Mouse (Mus musculus) MEL-GATA-1-ER (cell line): ENCODE results near the gene Aspg.

Experiments
- DNase-seq: peaks from one replicate; pipeline ENCODE4 v3.0.0-alpha.2; 2012; ENCODE audit warnings: low read depth; ENCODE audit errors: extremely low read depth

Aspg gene

DNA sequence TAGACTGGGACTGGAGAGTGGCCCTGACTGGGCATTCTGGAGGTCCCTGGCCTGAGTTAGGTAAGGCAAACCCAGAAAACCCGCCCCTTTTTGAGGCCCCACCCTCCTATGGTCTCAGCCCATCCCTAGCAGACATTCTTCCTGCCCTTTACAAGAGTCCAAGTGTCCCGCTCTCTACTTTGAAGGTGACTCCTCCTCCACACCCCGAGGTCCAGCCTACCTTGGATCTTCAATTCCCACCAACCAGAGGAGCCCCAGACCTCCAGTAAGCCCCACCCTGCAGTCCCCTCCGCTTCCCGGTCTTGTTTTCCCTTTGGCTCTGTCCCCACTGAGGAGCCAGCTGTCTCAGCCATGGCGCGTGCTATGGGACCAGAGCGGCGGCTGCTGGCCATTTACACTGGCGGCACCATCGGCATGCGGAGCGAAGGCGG is at the start of gene Aspg:
Aspg (plus strand) TSS at position 139 of the 431 bp plus-strand sequence.
- DNase-seq, result no peak

DNA sequence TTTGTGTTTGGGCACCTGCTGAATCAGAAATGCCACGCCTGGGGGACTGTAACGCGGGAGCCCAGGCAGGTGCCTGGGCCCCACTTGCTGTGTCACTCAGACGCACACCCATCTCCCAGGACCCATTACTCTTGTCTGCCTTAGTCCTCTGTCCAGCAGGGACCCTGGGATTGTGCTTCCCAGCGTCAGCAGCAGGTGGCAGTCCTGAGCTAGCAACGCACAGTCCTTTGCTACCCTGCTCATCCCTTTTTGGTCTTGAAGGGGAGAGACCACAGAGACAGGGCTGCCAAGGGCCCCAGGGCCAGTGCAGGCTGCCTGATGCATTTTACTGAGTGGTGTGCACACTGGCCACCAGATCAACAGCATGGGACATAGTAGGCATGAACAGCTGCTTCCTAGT is 28.8 kb upstream of the Aspg start:
- DNase-seq, result peak; percentile 49

DNA sequence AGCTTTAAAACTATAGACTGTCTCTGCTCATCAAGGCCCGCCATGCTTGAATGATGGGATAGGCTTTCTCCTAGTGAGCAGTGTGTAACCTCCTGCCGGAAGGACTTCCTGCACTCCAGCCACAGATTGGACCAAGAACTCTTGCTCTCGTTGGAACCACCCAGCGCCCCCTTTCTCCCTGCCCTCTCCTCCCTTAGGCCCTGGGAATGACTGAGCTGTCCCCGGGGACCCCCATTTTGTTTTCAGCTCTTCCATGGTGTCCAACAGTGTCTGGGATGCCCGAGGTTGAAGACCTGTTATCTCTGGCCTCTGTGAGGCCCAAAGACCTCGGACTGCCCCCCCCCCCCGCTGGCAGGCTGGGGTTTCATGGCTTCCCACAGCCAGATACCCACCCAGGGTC is 26.6 kb upstream of the Aspg start:
- DNase-seq, result no peak

DNA sequence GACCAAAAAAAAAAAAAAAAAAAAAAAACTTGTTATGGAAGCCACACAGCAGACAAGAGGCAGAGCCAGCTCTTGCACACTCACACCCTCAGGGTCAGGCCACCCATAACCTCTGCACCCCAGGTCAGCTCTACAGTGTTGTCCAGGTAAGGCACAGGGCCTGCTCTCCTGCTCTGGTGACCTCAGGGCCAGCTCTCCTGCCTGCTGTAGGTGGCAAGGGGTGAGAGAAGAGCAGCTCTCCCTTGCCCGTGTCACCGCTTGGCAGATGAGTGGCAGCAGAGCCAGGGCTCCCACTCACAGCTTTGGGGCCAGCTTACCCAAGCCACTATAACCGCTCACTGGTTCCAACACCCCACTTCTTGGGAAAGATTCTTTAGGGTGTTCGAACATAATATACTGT is 25.6 kb upstream of the Aspg start:
- DNase-seq, result no peak

DNA sequence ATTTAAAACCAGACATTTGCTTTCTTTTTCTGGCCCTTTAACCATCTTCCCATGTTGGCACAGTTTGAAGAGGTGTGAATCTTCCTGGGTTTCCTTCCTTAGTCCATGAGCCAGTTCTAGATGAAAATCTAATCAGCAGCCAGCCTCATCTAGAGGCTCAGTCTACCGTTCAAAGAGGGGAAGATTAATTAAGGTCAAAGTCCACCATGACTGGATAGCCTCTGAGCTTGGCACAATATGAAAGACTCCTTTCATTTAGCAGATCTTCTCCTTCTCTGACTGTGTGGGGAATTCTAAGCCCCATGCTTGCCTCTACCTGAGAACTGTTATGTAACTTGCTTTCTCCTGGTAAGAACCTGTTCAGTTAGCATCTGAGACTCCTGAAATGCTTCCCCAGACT is 24.2 kb upstream of the Aspg start:
- DNase-seq, result no peak

DNA sequence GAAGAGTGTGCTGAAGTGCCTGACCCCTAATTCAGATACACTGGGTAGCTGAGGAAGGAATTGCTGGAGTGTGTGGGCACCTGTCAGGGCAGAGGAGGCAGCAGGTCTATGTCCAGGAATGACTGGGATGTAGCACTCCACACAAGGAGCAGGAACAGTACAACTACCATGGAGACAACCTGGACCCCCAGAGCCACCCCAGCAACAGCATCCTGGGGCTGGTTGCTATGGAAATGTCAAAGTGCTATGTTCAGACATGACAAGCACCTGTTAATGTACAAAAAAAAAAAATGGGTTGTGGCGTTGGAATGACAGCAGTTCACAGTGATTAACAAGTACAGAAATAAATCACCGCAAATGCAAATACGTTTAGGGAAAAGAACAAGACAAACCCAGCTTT is 20.2 kb upstream of the Aspg start:
- DNase-seq, result no peak

DNA sequence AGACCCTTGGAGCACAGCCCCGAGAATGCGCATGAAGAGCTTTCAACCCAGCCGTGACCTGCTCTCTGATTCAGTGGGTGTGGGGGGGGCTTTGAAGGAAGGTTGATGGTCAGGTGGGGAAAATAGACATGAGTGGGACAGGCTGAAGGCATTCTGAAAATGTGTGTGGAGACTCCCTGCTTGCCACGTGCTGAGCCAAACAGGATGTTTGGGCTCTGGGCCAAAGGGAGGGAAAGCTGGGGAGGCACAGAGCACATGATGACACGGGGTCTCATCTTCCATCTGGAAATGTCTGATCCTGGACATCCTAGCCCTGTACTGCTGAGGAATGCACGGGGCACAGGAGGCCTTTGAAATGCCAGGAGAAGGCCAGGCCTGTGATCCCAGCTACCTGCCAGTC is 19.8 kb upstream of the Aspg start:
- DNase-seq, result no peak

DNA sequence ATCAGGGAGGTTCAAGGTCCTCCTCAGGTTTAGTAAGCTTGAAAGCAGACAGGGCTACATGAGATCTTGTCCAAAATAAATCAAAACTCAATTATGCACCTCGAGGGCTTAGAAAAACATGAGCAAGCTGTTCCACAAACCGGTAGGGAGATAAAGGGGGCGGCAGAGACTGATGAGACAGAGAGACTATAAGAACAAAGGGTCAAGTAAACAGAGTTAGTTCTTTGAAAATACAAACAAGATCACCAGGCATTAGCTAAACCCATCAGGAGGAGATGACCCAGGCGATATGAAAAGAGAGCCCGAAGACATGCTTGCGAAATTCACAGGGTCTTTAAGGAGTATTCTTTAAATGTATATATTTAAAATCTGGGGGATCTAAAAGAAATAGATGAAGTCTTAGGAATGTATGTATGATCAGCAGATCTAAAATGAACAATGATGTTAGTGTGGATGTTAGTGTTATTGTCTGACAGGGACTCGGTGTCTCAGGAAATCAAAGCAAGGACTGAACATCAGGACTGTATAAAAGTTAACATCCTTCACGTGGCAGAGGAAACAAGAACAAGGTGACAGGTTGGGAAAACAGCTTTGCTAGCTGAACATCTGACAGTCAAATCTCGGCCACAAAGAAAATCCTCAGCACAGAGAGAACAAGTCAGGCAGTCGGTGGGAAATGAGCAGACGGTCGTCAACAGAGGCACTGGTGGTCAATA is 17.7 kb upstream of the Aspg start:
- no peak for DNase-seq

DNA sequence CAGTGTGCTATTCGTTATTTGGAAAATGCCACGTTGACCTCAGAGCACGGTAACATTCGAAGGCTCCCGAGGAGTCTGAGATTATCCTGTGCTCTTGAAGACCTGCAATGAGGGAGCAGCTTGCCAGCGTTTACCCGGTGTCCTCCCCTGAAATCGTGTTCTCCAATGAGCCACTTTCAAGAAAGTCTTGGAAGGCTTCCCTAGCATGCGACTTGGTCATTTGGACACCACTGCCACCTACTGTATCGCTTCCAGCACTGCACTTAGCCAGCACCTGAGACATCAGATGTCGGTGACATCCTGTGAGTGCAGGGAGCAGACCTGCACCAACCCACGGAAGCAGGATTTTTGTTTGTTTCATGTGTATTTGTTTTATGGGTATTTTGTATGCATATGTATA is 15.4 kb upstream of the Aspg start:
- peak; percentile 40 for DNase-seq

DNA sequence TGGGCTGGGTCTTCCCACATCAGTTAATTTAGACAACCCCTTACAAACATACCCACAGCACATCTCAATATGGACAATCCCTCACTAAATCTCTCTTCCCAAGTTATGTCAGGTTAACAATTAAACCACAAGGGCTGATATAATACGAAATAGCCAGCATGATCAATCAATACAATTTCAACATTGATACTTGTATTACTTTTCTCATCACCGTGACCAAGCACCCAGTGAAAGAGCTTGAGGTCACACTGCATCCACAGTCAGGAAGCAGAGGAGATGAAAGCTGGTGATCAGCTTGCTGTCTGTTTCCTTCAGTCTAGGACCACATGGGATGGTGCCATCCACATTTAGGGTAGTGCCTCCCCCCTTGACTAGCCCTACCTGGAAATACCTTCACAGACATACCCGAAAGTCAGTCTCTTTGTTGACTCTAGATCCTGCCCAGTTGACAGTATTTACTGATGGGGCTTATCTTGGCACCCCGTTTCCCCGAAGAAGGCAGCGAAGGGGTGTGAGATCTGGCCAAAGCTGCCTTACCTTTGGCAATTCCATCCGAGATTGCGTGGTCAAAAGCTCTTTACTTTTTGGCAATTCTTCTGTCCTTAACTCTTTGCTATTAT is 12.1 kb upstream of the Aspg start:
- DNase-seq, result no peak

DNA sequence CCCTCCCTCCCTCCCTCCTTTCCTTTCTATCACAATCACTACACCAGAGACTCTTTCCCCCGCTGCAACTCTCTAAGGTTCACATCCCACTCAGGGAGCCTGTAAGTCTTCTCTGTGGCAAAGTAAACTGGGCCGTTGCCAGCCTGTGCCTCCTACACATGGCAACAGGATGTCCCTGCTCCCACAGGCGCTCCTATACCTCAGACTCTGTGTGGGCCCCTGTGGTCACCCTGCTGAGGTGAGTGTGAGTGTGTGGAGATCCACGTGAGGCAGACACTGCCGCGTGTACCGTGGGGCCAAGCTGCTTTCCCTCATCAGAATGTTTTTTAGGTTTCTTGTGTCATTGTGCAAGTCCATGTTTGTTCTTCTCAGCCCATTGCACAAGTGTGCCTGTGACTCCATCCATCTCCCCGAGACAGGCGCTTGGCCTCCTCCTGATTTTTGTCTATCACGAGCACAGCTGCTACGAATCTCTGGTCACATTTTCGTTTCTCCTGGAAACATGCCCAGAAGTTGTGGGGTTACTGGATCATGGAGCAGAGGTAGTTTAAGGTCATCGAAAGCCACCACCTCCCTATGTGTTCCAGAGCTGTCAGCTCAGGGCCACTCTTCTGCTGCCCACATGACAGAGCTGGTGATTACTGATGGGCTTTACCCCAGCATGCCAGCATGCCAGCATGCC is 10.3 kb upstream of the Aspg start:
- no peak for DNase-seq

DNA sequence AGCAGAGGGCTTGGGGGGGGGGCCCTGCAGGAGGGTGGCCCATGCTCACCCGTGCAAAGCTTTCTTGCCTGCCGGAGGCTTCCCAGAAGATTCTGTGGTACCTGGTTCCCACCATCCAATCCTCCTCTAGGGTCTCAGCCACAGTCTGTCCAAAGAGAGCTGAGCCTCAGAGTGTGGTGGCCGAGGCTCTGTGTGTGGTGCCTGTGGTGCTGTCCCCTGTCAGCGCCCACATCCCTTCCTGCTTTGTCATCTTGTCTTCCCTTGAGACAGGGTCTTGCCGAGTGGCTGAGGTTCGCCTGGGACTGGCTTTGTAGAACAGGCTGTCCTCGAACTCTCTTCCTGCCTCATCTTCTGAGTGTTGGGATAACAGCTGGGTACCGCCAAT is 9.8 kb upstream of the Aspg start:
- no peak for DNase-seq

DNA sequence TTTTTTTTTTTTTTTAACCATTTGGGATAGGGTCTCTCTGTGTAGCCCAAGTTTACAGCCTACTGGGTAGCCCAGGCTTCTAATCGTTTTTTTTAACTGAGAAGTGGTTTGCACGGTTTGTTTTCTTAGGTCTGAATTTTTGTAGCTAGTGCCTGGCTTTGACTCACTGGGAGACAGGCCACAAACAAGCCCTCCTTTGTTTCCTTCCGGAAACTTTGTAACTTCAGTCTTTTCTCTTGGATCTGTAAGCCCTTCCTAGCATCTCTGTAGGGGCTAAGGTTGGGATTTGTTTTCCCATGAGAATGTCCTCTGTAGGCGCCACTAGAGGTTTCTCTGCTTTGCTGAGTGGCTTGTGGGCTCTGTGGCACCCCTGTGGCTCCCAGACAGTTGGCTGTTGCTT is 6.4 kb upstream of the Aspg start:
- DNase-seq, result no peak

DNA sequence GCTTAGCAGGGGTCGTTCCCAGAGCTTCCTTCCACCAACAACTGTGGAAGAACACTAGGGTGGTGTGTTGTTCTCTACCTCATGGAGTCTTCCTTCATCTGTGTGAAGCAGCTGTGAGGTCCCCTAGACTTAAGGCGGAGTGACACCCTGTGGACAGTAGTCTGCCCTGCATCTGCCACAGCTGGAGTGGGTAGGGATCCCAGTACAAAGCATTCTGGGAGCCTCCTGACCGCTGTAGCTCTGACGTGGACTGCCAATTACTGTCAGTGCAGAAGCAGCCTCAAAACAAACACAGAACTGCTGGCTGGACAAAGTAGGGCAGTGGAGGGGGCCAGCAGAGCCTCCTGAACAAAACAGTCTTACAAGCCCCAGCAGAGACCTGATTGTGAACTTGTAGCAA is 5.4 kb upstream of the Aspg start:
- DNase-seq, result no peak

DNA sequence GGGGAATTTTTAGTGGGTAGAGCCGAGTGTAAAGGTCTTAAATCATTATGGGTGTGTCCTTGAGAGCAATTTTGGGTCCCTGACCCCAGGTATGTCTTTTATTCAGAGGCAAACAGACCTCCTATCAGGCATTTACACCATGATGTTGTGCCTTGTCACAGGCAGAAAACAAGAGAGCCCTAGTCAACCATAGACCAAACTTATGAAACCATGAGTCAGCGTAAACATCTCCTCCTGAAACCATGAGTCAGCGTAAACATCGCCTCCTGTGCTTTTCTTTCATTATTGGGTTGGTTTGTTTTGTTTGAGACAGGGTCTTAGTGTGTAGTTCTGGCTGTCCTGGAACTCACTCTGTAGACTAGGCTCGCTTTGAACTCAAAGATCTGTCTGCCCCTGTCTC is 3.3 kb upstream of the Aspg start:
- no peak for DNase-seq

DNA sequence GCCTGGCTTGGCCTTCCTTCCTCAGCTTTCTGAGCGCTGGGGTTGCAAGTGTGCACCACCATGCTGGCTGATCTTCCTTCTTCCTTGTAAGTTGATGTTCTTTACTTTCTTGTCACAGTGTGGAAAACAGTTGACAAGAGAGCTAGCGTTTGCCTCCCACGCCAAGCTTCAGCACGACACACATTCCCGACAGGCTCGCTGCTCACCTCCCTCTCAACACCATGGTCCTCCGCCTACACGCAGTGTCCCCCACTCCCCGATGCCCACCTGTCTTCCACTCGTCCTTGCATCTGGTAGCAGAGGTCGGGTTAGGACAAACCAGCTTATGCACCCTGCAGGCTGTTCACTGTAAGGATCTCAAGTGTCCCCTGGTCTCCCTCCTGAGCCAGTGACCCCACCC is 1.6 kb upstream of the Aspg start:
- DNase-seq, result no peak

DNA sequence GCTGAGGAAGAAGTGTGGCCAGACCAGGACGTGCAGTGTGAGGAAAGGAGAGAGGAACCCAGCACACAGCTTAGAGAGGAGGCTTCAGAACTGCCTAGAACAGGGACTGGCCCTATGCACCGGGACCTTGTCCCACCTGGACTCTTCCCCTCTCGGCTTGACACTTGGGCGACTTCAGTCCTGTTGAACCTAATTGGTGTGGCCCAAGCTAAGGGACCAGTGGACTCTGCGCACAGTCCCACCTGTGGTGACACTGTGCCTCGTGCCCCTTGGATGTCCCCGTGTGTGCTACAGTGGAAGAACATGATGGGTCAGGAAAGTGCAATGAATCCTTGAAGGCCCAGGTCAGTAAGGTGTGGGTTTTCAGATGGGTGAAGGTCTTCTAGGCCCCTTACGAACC is 1.2 kb downstream of the Aspg start:
- no peak for DNase-seq

DNA sequence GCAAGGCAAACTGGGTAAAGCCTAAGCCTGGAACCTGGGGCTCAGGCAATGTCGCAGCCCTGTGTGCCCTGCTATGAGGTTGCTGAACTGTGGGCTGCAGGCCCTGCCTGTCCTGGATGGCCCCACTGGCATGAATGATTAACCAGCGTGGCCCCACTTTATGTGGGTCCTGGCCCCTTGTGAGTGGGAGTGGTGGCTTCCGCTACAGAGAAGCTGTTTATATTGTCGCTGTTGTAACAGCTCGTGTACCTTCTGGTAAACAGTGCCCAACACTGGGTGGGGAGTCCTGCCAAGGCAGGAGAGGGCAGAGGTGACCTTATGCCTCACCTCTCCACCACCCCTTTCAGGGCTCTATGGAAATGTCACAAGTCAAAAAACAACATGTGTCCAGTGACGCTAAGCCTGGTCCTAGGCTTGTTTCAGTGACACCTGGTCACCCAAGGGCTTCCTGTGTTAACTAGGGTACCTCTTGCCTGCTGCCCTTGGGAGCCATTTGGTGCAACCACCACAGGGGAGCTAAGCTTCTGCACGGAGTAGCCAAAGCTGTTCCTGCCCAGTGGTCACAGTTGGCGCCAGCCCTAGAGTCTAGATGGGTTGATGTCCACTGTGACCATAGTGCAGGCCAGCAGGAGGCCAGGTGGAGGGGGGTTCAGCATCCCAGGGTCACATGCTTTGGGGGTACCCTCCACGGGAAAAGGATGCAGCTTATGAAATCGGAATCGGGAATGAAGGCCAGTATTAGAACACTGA is 2.4 kb downstream of the Aspg start:
- no peak for DNase-seq

DNA sequence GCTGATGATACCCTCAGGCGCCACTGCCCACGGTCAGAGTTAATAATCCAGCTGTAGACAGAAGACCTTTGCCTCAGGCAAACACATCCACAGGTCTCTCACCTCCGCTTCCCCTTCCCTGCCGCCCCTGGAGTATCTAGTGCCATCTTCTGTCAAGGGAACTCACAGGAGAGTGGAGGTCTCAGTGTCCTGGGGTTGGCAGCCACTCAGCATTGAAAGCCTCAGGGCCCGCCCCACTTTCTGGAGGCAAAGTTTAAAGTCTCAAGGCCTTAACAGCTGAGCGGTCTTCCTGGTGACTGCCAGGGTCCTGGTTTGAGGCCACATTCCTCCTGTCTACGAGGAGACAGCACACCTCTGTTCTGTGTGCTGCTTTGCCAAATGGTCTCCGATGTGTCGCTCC is 3.2 kb downstream of the Aspg start:
- DNase-seq, result no peak

DNA sequence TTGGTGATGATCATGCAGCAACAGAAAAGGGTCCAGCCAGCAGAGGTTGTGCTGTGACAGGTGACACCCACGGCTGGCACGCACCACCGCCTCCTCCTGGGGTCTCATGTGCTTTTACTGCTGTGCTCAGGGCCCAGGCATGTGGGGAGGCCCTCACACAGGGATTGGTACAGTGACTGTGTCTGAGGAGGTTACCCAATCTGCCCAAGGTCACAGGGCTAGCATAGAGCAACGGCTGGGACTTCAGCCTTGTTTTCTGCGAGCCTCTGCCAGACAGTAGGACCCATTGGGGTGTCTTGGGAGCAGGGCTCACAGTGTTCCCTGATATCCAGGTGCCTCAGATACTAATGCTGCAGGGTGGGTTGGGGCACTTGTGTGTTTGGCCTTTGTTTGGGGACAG is 4.8 kb downstream of the Aspg start:
- DNase-seq, result no peak

DNA sequence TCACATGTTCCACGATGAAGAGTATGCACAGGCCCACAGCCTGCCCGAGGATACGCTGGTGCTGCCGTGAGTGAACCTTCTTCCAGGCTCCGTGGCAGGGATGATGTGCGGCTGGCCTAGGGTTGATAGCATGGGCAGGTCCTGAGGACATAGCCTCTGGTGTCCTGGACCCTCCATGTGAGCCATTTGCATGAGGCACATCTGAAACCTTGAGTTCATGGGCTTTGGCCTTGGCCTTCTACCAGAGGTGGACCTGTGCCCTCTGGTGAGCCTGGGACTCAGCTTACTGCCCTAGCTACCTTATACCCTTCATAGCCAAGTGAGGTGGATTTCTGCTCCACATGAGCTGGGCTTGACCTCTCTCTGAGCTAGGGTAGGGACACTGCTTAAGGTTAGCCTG is 5.8 kb downstream of the Aspg start:
- DNase-seq, result no peak

DNA sequence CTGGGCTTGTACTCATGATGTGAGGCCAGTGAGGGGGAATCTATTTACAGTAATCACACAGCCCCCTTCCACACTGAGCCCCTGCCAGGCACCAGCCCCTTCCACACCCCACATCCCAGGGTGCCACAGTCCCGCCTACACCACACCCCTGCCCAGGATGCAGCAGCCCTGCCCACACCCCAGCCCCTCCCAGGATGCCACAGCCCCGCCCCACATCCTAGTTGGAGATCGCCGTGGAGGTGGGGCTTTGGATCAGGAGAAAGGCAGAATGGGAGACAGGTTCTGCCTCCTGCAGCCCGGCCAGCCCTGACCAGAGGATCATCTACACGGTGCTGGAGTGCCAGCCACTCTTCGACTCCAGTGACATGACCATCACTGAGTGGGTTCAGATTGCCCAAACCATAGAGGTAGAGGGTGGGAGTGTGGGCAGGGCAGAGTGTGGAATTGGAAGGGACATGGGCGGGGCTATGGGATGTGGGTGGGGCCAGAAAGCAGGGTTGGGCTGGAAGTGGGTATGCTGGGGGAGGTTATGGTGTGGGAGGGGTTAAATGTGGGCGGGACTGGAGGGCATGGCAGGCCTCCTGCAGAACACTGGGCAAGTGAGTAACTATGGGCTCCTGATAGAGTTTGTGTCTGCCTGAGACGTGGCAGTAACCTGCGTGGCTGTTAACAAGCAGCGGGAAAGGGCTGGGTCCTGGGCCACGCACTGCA is 6.4 kb downstream of the Aspg start:
- no peak for DNase-seq
